Mouse (Mus musculus) fat pad, adult 2 months (tissue): ENCODE results near the gene Bin2.
"Not testable (repeated sequence)": the region's sequence is repeated elsewhere in the genome, so short reads cannot be mapped to it uniquely, and the experiment has no call there.

Experiments used
- DNase-seq: peaks from one replicate; pipeline ENCODE4 v3.0.0-alpha.2; 2011; ENCODE audit warnings: low read depth, low spot score; ENCODE audit errors: extremely low read depth

Gene Bin2

DNA sequence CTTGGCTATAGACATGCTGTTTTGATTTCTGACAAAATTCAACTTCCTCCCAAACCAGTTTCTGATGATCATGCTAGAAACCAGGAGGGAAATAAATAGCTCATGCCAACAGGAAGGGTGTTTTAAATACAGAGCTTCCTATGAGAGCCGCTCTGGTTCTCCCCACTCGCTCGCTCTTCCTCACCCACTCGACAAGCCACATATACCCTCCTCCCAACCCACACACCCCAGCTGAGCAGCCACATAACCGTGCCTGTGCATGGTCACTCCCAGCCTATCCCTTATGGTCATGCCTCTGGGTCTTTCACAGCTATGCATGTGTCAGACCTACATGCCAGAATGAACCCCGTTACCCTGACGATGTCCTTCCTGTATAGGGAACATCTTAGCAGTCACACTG lies 47.2 kb downstream of the Bin2 start:
- no peak for DNase-seq

DNA sequence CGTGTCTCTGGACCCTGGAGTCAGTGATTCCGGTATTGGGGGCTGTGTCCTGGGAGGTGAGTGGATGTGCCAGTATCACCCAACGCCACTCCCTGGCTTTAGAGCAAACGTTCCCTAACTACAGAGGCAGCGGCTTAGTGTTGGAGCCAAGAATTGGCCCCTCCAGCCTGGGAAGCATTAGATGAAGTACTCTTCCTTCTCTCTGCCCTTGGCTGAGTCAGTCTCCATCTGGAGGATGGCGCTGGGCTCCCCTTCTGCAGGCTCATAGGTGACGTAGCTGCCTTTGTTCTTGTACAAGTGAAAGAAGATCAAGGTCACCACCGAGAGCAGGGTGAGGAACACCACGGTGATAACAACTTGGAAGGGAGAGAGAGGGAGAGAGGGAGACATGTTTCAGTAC lies 47.7 kb downstream of the Bin2 start:
- not testable (repeated sequence) for DNase-seq

DNA sequence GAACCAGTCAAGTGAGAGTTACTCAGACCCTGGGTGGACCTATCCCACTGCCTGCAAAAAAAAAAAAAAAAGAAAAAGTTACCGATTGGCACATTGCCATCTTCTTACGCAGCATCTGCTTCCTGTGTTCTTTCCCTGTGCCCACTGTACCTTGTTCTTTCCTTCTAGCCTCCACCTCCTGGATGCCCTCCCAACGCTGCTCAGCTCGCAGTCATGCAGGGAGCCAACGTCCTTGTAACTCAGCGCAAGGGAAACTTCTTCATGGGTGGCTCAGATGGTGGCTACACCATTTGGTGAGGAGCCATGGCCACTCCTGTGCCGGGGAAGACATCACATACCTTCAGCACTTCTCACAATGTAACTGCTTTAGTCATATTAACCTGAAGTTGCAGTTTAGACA lies 50.2 kb downstream of the Bin2 start:
- no peak for DNase-seq

GRCm38 (mm10) chr15:100616221-100616620 lies 53.1 kb downstream of the Bin2 start:
- no peak for DNase-seq

GRCm38 (mm10) chr15:100615825-100616220 lies 53.5 kb downstream of the Bin2 start:
- DNase-seq, result no peak

- DNase-seq, result no peak
Observed at GRCm38 (mm10) chr15:100614996-100615824, 54.1 kb downstream of the Bin2 start, which contains the start of gene Dazap2. Gene Dazap2, plus strand, starts transcription at chr15:100615349.

- DNase-seq, result no peak
Observed at GRCm38 (mm10) chr15:100614218-100614995, 54.9 kb downstream of the Bin2 start.

DNA sequence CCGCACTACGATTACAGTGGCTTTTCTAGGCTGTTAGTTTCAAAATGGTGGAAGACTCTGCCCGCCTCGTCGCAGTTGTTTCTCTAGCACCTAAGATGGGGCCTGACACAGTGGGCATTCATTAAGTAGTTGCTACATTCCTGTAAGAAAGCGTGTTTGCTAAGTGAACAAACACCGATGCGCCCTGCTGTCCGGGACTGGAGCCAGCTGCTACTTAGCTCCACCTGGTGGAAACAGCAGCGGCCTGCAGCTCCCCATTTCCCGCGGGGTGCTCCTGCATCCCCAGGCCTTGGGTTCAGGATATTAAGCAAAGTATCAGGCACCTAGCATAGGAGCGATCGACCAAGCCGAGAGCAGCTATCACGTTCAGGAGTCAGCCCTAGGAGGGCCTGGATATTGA lies 55.8 kb downstream of the Bin2 start:
- DNase-seq, result no peak

DNA sequence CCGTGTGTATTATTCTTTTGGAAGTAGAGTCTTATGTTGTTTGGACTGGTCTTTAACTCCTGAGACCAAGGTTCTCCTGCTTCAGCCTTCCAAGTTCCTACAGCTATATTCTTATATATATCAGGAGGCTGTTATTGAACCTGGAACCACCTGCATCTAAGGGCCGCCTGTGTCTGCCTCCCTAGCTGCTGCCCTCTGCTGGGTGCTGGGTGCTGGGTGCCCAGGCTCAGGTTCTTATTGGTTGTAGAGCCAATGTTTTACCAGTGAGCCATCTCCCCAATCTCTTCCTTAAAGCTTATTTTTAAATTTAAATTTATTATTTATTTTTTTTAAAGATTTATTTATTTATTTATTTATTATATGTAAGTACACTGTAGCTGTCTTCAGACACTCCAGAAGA lies 56.9 kb downstream of the Bin2 start:
- no peak for DNase-seq

DNA sequence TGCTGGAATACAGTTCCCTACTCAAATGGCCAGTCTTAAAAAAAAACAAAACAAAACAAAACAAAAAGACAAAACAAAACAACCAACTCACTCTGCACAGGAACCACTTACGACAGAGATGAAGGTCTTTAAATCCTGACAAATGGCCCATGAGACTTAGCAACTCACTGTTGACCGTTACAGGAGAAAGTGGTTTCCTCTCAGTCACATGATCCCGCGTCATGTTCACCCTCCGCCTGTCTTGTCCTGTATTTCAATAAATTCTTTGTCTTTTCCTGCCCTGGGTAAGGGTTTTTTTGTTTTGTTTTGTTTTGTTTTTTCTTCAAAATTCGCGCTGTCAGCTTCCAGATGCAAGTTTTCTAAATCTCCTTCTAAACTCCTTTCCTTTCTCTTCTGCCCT lies 57.4 kb downstream of the Bin2 start:
- no peak for DNase-seq

DNA sequence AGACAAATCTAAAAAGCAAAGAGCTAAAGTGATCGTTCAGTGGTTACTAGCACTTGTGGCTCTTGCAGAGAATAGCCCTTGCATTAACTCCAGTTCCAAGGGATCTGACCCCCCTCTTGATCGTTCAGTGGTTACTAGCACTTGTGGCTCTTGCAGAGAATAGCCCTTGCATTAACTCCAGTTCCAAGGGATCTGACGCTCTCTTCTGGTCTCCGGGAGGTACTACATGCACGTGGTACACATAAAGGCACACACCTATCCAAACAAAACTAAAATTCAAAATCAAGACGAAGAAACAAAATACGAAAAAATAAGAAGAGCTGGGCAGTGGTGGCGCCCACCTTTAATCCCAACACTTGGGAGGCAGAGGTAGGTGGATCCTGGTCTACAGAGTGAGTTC lies 62.7 kb downstream of the Bin2 start:
- not testable (repeated sequence) for DNase-seq

DNA sequence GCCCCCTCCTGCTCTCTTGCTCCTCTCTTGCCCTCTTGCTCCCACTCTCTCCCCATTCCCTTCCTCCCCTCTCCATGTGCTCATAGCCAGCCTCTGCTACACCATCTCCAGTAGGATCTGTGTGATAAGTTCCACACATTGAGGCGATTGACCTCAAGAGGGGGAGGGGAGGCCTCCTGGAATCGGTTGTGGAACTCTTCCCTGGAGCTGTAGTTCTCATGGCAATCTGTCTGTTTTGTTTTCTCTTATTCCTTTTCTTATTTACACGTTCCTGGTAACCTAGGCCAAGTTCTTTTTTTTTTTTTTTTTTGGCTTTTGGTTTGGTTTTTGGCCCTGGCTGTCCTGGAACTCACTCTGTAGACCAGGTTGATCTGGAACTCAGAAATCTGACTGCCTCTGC lies 67.7 kb downstream of the Bin2 start:
- no peak for DNase-seq

DNA sequence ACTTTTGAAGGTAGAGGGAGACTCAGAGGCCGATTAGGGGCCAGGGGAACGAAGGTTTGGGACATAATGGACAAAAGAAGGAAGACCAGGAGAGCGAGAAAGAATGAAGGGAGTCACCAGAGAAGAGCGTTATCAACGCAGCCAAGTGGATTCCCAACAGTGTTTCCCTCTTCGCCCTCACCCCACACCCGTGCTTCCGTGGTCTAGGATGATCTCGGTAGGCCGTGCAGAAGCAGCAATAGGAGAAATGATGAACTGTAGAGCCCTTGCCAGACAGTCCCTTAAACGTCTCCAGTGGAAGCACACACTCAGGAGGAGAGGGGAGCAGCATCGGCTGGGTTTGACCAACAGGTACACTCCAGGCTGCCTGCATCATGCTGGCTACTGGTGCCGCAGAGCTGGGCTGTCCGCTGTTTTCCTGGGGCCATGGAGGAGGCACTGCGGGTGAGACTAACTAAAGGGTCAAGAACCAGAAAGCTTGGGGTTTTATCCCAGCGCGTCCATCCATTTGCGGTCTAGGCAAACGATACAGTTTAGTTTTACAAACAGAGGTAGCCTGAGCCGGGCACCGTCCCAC lies 68.6 kb downstream of the Bin2 start:
- DNase-seq, result no peak

DNA sequence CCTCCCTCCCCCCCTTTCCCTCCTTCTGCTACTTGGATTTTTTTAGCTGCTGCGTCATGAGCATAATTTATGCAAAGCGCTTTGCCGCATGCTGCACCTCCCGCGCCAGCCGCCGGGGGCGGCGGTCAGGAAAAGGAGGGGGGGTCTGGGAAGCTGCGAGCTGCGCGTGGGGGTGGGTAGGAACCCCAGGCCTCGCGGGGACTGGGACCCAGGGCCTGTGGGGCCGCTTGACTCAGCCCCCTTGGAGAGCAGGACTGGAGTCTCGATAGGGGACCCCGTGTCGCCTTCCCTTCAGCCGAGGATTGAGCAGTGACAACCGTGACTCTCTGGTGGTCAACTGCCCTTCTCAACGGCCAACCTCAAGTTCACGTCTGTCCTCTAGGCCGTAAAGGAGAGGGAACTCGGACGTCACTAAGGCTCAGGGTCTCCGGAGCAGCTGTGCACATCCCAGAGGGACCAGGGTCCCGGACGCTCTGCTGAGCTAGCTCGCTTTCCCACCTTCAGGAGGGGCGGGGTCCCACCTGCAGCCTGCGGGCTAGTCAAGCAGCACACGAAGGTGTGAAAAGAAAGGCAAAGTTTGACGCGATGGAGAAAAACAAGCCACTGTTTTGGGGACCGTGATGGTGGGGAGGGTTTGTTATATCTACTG lies 69.2 kb downstream of the Bin2 start:
- no peak for DNase-seq

DNA sequence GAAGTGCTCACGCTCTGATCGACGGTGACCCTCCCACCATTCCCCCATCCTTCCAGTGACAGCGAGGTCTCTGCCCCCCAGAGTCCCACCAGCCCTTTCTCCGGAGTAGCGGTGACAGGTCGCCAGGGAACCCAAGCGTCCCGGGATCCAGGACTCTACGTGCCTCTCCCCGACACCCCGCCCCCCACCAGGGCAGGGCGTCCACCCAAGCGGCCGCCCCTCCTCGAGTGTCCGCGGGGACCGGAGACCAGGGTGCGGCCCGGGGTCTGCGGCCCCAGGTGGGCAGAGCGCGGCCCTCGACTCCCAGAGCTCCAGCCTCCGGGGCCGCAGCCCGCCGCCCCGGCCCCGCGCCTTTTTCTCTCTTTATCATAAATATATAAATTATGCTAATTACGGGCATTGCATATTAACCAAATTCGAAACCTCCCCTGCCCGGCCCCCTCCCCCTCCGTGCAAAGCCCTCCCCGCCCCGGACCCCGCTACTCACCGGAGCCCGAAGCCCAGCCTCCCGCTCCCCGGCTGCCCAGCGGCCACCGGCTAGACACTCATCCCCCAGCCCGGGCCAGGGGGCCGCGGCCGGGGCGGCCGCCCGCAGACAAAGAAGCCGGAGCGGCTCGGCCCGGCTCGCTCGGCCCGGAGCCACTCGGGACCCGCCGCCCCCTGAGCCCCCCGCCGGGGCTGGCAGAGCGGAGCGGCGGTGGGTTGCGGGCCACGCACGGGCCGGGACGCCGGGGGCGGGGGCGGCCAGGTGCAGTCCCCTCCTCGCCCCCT lies 69.9 kb downstream of the Bin2 start, which contains the start of gene Pou6f1:
Pou6f1 (minus strand) TSS at position 709 of the 771 bp plus-strand sequence.
- DNase-seq, result no peak

GRCm38 (mm10) chr15:100598883-100599275 lies 70.5 kb downstream of the Bin2 start:
- DNase-seq, result no peak

DNA sequence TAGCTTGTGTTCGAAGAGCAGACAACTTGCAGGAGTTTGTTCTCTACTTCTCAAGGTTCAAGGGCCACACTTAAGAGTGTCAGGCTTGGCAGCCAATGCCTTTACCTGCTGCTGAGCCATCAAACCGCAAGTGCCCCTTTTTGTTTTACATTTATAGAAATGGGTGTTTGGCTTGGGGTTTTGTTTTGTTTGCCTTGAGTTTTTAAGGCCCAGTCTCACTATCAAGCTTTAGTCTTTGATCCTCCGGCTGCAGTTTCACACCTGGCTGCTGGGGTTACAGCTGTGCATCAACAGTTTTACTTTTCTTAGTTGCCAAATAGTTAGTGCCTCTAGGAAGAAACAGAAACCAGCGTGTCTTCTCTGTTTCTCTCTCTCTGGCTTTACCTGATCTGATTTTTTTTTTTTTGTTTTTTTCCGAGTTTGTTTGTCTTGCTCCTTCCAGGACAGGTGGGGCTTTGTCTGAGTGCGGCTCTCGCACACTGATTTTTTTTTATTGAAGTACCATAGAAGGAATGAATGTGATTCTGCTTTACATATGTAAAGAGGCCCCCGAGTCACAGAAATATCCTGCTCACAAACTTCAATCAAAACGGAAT lies 71.0 kb downstream of the Bin2 start:
- DNase-seq, result no peak

GRCm38 (mm10) chr15:100592817-100593216 lies 76.5 kb downstream of the Bin2 start:
- DNase-seq, result no peak
